Mouse (Mus musculus) testis, adult 2 months (tissue): ENCODE measurements around the gene Ddost.

Source experiments
- CTCF ChIP-seq: fragments of 200-500 bp; IDR thresholded peaks from 2 replicates; pipeline ENCODE4 v1.5.1; 2012; ENCODE audit warnings: low read depth, mild to moderate bottlenecking, inconsistent platforms, low read length, moderate library complexity; ENCODE audit not compliant: control insufficient read depth, insufficient read depth, insufficient replicate concordance
- POLR2A ChIP-seq: fragments of 200-500 bp; IDR thresholded peaks from 2 replicates; pipeline ENCODE4 v1.6.1; 2012; ENCODE audit warnings: low read depth, mild to moderate bottlenecking, inconsistent platforms, low read length, moderate library complexity; ENCODE audit not compliant: control insufficient read depth

DNA sequence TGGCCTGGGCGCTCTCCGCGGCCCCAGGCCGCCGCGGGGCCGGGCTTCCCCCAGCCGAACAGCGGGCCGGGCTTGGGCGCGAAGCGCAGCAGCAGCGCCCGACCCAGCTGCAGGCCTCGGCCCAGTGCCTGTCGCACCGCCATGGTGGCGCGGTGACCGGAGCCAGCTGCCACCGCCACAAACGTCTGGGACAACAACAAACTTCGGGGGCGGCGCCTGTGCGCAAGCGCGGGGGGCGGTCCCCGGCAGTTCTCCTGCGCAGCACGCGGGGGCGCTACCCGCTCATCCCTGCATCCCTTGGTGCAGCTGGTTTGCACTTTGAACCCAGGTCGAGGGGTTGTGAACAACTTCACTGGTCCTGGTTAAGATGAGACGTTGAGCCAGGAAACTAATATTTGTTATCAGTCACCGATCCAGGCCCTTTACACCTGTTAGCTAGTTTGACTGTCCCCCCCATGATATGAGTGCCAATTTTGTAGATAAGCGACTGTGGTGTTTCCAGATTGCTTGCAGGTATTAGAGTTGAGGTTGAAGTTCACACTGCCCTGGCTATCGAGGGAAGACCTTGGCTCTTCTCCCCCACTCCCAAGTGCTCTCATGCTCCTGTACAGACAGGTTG, 21.7 kb downstream of the Ddost start, which contains the start of gene Pink1:
- TF ChIP-seq CTCF (peak; percentile 95), POLR2A (peak; percentile 81)
